Mouse (Mus musculus) T-helper 1 cell (primary cell): ENCODE results near the gene A730061H03Rik.

ENCODE experiments used
- in situ Hi-C: fragments of 300-600 bp; cut with MboI, MseI; formaldehyde crosslinking; loops from one replicate; pipeline ENCODE4 v1.15.1; 2025; ENCODE audit warnings: high pct_unique_total_duplicates

Gene A730061H03Rik

GRCm38 (mm10) chr14:55551794-55552193, 8.4 kb downstream of the A730061H03Rik start:
- in situ Hi-C loops: no loop called here

- in situ Hi-C loops: no loop called here
Observed at GRCm38 (mm10) chr14:55551347-55551746, 8.9 kb downstream of the A730061H03Rik start.

GRCm38 (mm10) chr14:55550191-55550590, 10.0 kb downstream of the A730061H03Rik start:
- in situ Hi-C loops: no loop called here

GRCm38 (mm10) chr14:55544334-55544733, 15.9 kb downstream of the A730061H03Rik start:
- in situ Hi-C loops: no loop called here

- in situ Hi-C loops: no loop called here
Observed at GRCm38 (mm10) chr14:55542268-55542667, 17.9 kb downstream of the A730061H03Rik start.

- in situ Hi-C loops: no loop called here
Observed at GRCm38 (mm10) chr14:55540787-55541321, 19.4 kb downstream of the A730061H03Rik start.

- in situ Hi-C loops: no loop called here
Observed at GRCm38 (mm10) chr14:55540067-55540786, 20.0 kb downstream of the A730061H03Rik start, which contains the start of gene Pck2. Gene Pck2 (plus strand): TSS chr14:55540266.

- in situ Hi-C loops: no loop called here
Observed at GRCm38 (mm10) chr14:55536116-55536745, 24.0 kb downstream of the A730061H03Rik start.

GRCm38 (mm10) chr14:55527940-55528339, 32.3 kb downstream of the A730061H03Rik start:
- in situ Hi-C loops: no loop called here

- in situ Hi-C loops: no loop called here
Observed at GRCm38 (mm10) chr14:55526674-55527073, 33.5 kb downstream of the A730061H03Rik start.

- in situ Hi-C loops: no loop called here
Observed at GRCm38 (mm10) chr14:55524785-55525184, 35.4 kb downstream of the A730061H03Rik start, which contains the start of gene Nrl. Gene Nrl (minus strand): TSS chr14:55524981.

GRCm38 (mm10) chr14:55524062-55524461, 36.1 kb downstream of the A730061H03Rik start:
- in situ Hi-C loops: no loop called here

GRCm38 (mm10) chr14:55520451-55521361, 39.5 kb downstream of the A730061H03Rik start:
- in situ Hi-C loops: no loop called here

GRCm38 (mm10) chr14:55519604-55520003, 40.6 kb downstream of the A730061H03Rik start:
- in situ Hi-C loops: no loop called here

GRCm38 (mm10) chr14:55518897-55519296, 41.3 kb downstream of the A730061H03Rik start:
- in situ Hi-C loops: no loop called here

- in situ Hi-C loops: no loop called here
Observed at GRCm38 (mm10) chr14:55515846-55516245, 44.4 kb downstream of the A730061H03Rik start.

- in situ Hi-C loops: no loop called here
Observed at GRCm38 (mm10) chr14:55513927-55514326, 46.3 kb downstream of the A730061H03Rik start.

GRCm38 (mm10) chr14:55511037-55511436, 49.2 kb downstream of the A730061H03Rik start:
- in situ Hi-C loops: no loop called here

GRCm38 (mm10) chr14:55510125-55510731, 50.0 kb downstream of the A730061H03Rik start, which contains the start of gene Cpne6:
Gene Cpne6 (plus strand): TSS chr14:55510445.
- in situ Hi-C loops: no loop called here
